Mouse (Mus musculus) heart, adult 11 months (tissue): ENCODE measurements at regions not wholly inside any gene's neighbourhood (a gene's known extent, or its start where the extent isn't known, plus 50 kb on each side); places are given as distances from the start of the nearest gene placed in this dataset.

Experiments used
- DNase-seq: peaks from one replicate; pipeline ENCODE4 v3.0.0; 2022

DNA sequence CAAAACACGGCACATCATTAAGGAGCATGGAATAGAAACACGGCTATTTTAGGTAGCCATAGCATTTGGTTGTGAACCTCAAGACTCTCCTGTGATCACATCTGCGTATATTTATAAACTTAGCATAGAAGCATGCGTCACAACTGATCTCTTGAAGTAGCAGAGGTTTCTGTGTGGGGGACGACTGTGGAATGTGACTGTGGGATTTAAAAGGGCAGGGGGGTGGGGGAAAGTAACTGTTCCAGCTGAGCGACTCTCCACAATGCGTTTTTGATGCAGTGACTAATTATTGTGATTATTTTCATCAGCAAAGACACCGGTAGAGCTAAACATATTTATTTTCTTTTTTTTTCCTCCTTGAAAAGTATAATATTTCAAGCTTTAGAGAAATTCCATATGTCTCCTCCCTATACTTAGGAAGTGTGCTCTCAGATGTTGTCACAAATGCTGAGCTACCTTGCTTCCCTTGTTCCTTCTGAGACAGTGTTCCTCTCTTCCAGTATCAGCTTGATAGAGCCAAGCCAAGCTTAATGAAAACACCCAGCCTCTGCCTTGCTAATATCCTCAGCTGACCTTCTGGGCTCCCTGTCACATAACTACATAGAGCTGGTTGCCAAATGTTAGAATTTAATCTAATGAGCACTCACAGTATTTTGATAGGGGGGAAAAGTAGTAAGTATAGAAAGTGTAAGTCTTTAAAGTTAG lies 75.0 kb upstream of the Magi3 start:
- DNase-seq = peak; percentile 92

DNA sequence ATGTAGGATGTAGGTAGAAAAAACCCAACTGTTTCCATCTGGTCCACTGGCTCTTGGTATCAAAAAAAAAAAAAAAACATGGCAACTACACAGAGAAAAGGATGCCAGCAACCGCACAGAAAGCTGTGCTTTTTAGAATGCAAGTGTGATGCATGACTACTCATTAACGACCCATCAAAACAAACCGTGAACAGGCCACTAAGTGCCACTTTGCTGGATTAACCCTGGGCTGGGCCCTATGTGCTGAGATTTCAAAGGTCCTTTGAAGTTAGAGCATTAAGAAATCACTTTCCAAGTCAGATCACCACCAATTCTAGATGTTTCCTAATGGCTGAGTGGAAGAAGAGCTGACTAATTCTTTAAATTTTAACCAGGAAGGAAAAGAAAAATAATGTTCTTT lies 73.7 kb upstream of the Magi3 start:
- DNase-seq = no peak

DNA sequence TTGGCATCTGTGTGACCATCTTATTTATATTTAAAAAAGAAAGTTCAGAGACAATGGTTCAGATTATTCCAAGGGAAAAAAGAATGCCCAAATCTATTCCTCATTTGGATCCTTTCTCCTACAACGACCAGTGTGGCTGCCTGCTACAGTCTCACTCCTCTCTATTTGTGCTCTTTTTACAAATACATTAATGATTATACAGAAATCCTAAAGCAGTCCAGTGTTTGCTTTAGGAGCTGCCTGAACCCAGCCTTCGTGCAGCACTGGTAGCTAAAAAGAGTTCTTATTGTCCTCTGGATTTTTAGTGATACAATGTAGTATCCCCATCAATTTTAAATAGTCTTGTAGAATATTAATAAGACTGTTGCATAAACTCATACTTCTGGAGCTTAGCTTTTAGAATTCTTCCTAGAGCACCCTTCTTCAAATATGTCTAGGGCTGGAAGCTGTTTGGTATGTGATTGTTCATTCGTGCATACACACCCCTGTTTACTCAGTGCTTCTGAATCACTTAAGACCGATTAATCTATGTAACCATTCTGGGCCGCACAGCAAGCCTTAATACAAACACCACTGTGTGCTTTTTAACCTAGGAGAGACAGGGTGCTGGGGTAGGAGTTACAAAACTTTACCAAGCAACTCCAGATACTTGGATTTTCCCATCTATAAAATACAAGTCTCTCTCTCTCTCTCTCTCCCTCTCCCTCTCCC lies 69.0 kb upstream of the Magi3 start:
- peak; percentile 33 for DNase-seq

DNA sequence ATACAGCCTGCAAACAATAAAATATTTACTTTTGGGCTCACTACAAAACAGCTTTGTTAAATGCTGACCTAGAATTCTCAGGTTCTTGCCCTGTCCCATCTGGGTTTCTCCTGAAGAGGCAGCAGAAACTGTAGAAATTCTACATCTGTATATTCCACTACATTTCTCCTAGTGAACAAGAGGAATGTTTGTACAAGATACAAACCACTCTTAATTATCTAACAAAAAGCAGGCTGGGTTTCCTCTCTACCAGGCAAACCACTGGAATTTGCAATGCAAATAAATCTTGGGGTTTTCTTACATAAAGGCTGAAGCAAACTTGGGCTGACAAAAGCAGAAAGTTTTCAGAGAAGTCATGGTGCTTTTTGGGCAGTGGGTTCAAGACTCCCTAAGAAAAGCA lies 67.7 kb upstream of the Magi3 start:
- no peak for DNase-seq

DNA sequence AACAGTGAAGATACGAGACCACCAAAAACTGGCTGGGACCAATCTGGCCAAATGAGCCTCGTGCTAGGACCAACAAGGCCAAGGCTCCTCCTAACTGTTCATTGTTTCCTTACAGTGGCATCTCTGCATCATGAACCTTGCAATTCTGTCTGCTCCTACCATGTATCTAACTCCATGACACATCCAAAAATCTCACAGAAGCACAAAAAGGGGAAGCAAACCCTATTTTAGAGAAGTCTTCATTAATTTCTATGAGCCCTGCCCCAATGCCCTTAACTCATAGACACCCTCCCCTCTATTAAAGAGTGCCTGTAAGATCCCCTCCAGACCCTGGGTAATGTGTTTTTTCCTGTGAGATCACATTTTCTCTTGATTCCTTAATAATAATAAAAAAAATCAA lies 64.8 kb upstream of the Magi3 start:
- peak; percentile 23 for DNase-seq

DNA sequence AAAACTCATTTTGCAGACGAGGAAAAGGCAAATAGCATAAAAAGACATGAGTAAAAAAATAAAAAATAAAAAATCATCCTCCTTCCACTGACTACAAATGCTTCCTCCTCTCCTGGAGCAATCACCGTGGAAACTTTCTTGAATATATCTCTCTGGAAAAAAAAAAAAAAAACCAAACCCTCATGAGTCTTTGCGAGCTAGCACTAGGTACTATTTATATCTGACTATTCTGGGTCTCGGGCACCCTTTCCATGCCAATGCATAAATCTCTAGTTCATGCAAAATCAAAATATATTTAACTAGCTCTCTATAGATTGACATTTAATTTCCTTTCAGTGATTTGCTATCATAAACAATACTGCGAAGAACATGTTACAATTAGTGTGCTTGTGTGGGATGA lies 63.7 kb upstream of the Magi3 start:
- no peak for DNase-seq

DNA sequence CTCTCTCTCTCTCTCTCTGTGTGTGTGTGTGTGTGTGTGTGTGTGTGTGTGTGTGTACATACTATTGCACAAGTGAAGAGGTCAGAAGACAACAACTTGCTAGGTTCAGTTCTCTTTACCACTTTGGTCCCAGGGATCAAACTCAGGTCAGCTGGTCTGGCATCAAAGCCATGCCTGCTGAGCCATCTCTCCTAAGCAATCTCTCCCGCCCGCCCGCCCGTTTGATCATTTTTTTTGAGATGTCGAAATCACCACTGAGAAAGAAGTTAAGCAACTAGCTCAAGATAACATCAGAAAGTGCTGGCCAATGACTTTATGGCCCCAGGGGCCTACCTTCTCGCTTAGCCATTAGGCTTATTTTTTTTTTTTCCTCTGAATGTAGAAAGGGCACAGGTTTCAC lies 59.3 kb upstream of the Magi3 start:
- DNase-seq = no peak

DNA sequence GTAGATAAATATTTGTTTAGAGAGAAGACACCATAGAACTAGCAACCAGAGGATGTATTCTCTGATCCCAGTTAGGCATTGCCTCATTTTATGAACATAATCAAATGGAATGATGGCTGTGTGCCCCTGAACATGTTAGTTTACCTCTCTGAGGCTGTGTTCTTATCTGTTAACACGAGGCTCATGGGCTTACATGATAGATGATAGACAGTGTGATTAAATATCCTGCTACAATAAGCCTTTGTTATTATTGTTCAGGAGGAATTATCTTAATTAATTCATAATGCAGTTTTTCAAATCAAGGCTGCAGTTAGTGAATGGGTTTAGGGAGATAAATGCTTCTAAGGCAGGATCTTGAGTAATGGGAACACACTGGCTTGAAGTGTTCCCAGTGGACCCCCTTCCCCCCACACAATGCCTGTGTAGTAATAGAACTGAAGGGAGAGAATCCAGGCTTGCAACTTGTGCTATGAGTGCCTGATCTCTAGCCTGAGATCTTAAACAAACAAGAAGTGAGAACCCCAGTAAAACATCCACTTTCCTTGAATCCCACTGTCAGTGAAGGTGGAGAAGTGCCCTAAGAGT lies 54.6 kb upstream of the Magi3 start:
- DNase-seq = no peak

DNA sequence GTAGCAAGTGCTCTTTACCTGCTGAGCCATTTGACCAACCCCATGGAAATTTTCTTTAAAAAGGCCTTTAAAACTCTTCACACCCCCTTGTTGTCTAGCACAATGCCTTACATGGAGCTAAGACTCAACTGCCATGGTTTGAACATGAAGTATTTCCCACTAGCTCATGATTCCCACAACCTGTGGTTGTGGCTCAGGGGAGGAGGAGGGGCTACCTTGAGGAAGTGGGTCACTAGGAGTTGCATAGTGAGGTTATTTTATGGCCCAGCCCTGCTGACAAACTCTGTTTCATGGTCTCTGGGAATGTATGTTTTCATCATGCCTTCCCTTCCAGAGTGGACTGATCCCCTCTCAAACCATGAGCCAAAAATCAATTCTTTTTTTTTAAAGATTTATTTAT lies 53.9 kb upstream of the Magi3 start:
- DNase-seq = no peak
